Mouse (Mus musculus) megakaryocyte, embryonic 14.5 days (primary cell): ENCODE results near the gene Stard9.

ENCODE experiments used
- FLI1 ChIP-seq: IDR thresholded peaks from 2 replicates; pipeline ENCODE4 v1.6.1; 2012; ENCODE audit warnings: low read length, inconsistent platforms, mixed read lengths
- GATA1 ChIP-seq: IDR thresholded peaks from 3 replicates; pipeline ENCODE4 v1.6.1; 2012; ENCODE audit warnings: mixed read lengths, low read length, inconsistent platforms, borderline replicate concordance

DNA sequence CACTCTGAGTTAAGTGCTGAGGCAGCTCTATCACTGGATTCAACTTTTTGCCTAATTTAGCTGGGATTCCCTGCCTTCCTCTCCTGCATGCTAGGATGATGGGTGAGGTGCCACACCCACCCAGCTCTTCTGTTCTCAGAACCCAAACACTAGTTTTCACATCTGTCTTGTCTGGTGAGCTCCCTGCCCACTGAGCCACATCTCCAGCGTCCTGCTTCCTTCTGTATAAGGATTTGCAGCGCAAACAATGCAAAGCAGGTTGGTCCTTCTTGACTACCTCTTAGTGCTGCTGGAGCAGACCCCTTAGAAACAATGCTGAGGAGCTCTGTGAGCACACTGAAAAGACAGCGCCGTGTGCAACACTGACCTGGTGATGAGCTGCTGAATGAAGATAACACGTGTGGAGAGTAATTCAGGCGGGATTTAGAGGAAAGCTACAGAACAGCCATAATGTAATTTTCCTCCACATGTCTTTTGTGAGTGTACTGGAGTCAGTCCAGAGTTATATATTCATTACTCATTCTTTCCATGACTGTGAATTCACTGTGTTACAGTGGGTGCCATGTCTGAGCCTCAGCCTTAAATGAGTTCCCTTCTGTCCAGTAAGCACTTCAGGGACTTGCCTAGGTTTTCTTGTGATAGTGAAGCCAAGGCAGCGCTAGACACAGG is 23.5 kb downstream of the Stard9 start:
- TF ChIP-seq GATA1 (no peak), FLI1 (no peak)
